Mouse (Mus musculus) thymus, adult 2 months (tissue): ENCODE measurements around the gene Hcst. TPM values are rescaled to one million over a fixed set of nuclear protein-coding genes. Genes with fewer than 3 reads are reported as not detected.
A peak's percentile ranks its signal among the peaks of the same experiment; 100 is the strongest.

ENCODE experiments used
- DNase-seq: peaks from one replicate; pipeline ENCODE4 v3.0.0; 2021
- H3K27ac ChIP-seq: fragments of 200-500 bp; 2 replicates; pipeline ENCODE4 v1.5.1; 2012; ENCODE audit warnings: low read length, control low read depth; ENCODE audit not compliant: control insufficient read depth, insufficient read depth
- H3K27me3 ChIP-seq: fragments of 200-500 bp; 2 replicates; pipeline ENCODE4 v1.6.1; 2012; ENCODE audit warnings: mild to moderate bottlenecking, low read length, moderate library complexity, mixed read lengths; ENCODE audit not compliant: control insufficient read depth, insufficient read depth
- H3K36me3 ChIP-seq: fragments of 200-500 bp; 2 replicates; pipeline ENCODE4 v1.6.1; 2012; ENCODE audit warnings: mild to moderate bottlenecking, low read length, moderate library complexity; ENCODE audit not compliant: control insufficient read depth, insufficient read depth
- H3K4me1 ChIP-seq: fragments of 200-500 bp; replicated peaks from 2 replicates; pipeline ENCODE4 v1.6.1; 2012; ENCODE audit warnings: low read length; ENCODE audit not compliant: control insufficient read depth, insufficient read depth
- H3K4me3 ChIP-seq: fragments of 200-500 bp; 2 replicates; pipeline ENCODE4 v1.5.1; 2012; ENCODE audit warnings: mild to moderate bottlenecking, low read length, control low read depth, moderate library complexity; ENCODE audit not compliant: control insufficient read depth, insufficient read depth
- CTCF ChIP-seq: fragments of 200-500 bp; IDR thresholded peaks from 2 replicates; pipeline ENCODE4 v1.5.1; 2012; ENCODE audit warnings: mild to moderate bottlenecking, control low read depth, low read length, moderate library complexity, borderline replicate concordance; ENCODE audit not compliant: control insufficient read depth, poor library complexity, insufficient read depth; ENCODE audit errors: extremely low read depth
- POLR2A ChIP-seq: fragments of 200-500 bp; IDR thresholded peaks from 2 replicates; pipeline ENCODE4 v1.6.1; 2012; ENCODE audit warnings: mild to moderate bottlenecking, low read length, control low read depth, moderate library complexity; ENCODE audit not compliant: control insufficient read depth, poor library complexity, insufficient read depth; ENCODE audit errors: extremely low read depth
- WGBS: fragments of 180-500 bp; shearing (Covaris S2); methylation state at CpG from one replicate; pipeline ENCODE4 v1.1.7; 2018; 5-methylcytosine and 5-hydroxymethylcytosine counted together
- polyA plus RNA-seq: library from polyadenylated mRNA; depleted of rRNA; stranded (reverse); fragments of >200 nt; gene quantifications from 2 replicates; pipeline ENCODE4 v1.2.3, GENCODE M21; 2012

The Hcst gene
- polyA plus RNA-seq, 1 experiment = 279 TPM

- 61% methylated on average over 3 of the region's 3 CpGs for WGBS
Observed at GRCm38 (mm10) chr7:30411023-30411422, 8.6 kb downstream of the Hcst start.

GRCm38 (mm10) chr7:30409789-30410188, 9.9 kb downstream of the Hcst start:
- H3K4me3 ChIP-seq = no peak overlapping the region
- peak; percentile 37 for DNase-seq
- 0 out of 2 replicates have a peak overlapping the region, but pooled peaks have one; percentile 37 for H3K27ac ChIP-seq
- H3K27me3 ChIP-seq = no peaks in the 10 kb centered on the region
- H3K4me1 ChIP-seq = peaks cover 35% of the 10 kb centered on the region
- WGBS = 29% methylated on average over 2 of the region's 2 CpGs
- TF ChIP-seq CTCF (no peak), POLR2A (no peak)
- no peaks in the 10 kb centered on the region for H3K36me3 ChIP-seq

More at GRCm38 (mm10) chr7:30411023-30411422, 8.6 kb downstream of the Hcst start:
- TF ChIP-seq POLR2A = no peak
- no peak for TF ChIP-seq CTCF
- H3K4me3 ChIP-seq = no peak overlapping the region
- no peaks in the 10 kb centered on the region for H3K36me3 ChIP-seq
- DNase-seq = no peak
- no peak overlapping the region for H3K27ac ChIP-seq
- no peaks in the 10 kb centered on the region for H3K27me3 ChIP-seq
- peaks cover 35% of the 10 kb centered on the region for H3K4me1 ChIP-seq

DNA sequence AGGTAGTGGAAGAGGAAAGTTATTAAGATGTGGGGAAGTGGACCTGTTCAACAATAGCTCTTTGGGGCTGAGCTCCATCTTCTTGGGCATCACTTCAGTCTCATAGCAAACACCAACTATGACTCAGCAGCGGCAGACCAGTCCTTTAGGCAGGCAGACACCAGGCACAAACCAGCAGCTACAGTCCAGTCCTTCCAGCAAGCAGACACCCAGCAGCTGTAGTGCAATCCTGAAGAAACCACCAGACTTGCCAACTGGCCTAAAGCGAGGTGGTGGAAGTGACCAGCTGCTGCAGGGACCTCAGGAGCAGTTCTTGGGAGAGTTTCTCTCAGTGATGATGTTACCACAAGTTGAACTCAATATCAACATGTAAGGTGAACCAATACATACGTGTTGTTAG, 11.0 kb downstream of the Hcst start:
- no peaks in the 10 kb centered on the region for H3K36me3 ChIP-seq
- H3K4me3 ChIP-seq = no peak overlapping the region
- H3K27ac ChIP-seq = no peak overlapping the region
- no peaks in the 10 kb centered on the region for H3K27me3 ChIP-seq
- WGBS = 96% methylated on average over 3 of the region's 3 CpGs
- DNase-seq = no peak
- peaks cover 34% of the 10 kb centered on the region for H3K4me1 ChIP-seq
- no peak for TF ChIP-seq CTCF
- TF ChIP-seq POLR2A = no peak

DNA sequence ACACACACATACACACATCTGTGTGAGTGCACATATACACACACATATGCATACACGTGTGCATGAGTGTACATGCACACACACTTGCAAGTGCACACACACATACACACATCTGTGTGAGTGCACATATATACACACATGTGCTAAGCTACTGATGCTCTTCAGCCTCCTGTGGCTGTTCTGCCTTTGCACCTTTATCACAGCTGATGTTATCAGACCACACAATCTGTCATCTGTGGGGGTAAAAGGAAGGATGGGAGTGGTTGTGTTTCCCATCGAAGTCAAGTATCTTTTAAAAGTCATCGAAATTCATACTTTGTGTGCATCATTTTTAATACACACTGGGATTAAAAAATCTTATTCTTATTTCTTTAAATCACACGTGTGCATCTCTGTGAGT, 17.3 kb downstream of the Hcst start:
- no peak overlapping the region for H3K4me3 ChIP-seq
- no peaks in the 10 kb centered on the region for H3K27me3 ChIP-seq
- H3K27ac ChIP-seq = no peak overlapping the region
- TF ChIP-seq CTCF = no peak
- no peak for TF ChIP-seq POLR2A
- no peaks in the 10 kb centered on the region for H3K36me3 ChIP-seq
- 22% methylated on average over 4 of the region's 4 CpGs for WGBS
- no peak for DNase-seq
- peaks cover 3% of the 10 kb centered on the region for H3K4me1 ChIP-seq

- TF ChIP-seq CTCF (no peak), POLR2A (no peak)
- H3K36me3 ChIP-seq = no peaks in the 10 kb centered on the region
- 92% methylated on average over 7 of the region's 7 CpGs for WGBS
- DNase-seq = no peak
- H3K27me3 ChIP-seq = no peaks in the 10 kb centered on the region
- H3K27ac ChIP-seq = no peak overlapping the region
- H3K4me3 ChIP-seq = no peak overlapping the region
- H3K4me1 ChIP-seq = peaks cover 3% of the 10 kb centered on the region
Observed at GRCm38 (mm10) chr7:30399671-30400070, 20.0 kb downstream of the Hcst start.

DNA sequence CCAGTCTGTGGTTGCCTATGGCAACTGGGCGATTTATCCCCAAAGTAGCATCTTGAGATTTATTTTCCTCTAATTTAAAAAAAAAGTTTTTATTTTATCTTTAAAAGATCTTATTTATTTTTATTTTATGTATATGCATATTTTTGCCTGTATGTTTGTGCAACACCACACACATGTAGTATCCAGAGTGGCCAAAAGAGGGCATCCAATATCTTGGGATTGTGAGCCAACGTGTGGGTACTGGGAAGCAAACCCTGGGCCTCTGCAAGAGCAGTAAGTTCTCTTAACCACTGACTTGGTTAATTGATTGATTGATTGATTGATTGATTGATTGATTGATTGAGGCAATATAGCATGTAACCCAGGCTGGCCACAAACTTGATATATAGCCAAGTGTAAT, 24.8 kb downstream of the Hcst start:
- H3K27ac ChIP-seq = peak overlapping the region; percentile 94
- DNase-seq = peak; percentile 63

DNA sequence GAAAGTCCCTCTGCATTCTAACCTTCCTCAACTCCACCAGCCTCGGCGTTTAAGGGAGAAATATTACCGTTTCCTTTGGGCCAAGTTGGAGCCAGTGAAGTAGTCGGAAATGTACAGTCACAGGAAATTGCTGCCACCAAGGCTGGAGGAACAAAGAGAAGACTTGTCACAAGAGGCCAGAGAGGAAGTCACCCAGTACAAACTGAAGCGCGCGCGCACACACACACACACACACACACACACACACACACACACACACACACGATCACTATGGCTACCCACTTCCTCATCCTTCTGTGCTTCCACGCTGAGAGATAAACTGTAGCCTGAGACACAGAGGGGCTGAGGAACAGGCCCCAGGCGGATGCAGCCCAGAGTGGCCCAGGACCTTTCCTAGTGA, 25.3 kb downstream of the Hcst start:
- Histone ChIP-seq H3K27ac (peak overlapping the region; percentile 94), H3K4me1 (peaks cover 17% of the 10 kb centered on the region), H3K4me3 (peak overlapping the region; percentile 27), H3K27me3 (no peaks in the 10 kb centered on the region), H3K36me3 (no peaks in the 10 kb centered on the region)
- DNase-seq = peak; percentile 72
- 0 out of 2 replicates have a peak, but pooled peaks have one; percentile 25 for TF ChIP-seq CTCF
- TF ChIP-seq POLR2A = 0 out of 2 replicates have a peak, but pooled peaks have one; percentile 13
- WGBS = under 1% methylated on average over 11 of the region's 11 CpGs

More for the DNA sequence above, 24.8 kb downstream of the Hcst start:
- H3K27me3 ChIP-seq = no peaks in the 10 kb centered on the region
- no peaks in the 10 kb centered on the region for H3K36me3 ChIP-seq
- H3K4me3 ChIP-seq = 0 out of 2 replicates have a peak overlapping the region, but pooled peaks have one; percentile 19
- peaks cover 17% of the 10 kb centered on the region for H3K4me1 ChIP-seq
- TF ChIP-seq CTCF (no peak), POLR2A (no peak)
- WGBS = 46% methylated on average over 2 of the region's 2 CpGs
